Mouse (Mus musculus) midbrain, embryonic 12.5 days (tissue): Measurements from ENCODE around the gene Olfr885. TPM values are rescaled to one million over a fixed set of nuclear protein-coding genes. Genes with fewer than 3 reads are reported as not detected.

Experiments
- ATAC-seq: fragments of 200-750 bp; cut with Nextera tagmentation; 2 replicates; pipeline ENCODE4 v1.8.0; 2017; ENCODE audit warnings: low read depth, moderate TSS enrichment, moderate library complexity; ENCODE audit not compliant: low FRiP score
- H3K27ac ChIP-seq: fragments of 300-500 bp; sonication (generic); replicated peaks from 2 replicates; pipeline ENCODE4 v1.5.1; 2016; ENCODE audit warnings: mild to moderate bottlenecking
- H3K27me3 ChIP-seq: fragments of 300-500 bp; sonication (generic); 2 replicates; pipeline ENCODE4 v1.6.1; 2016; ENCODE audit warnings: mild to moderate bottlenecking
- H3K36me3 ChIP-seq: fragments of 300-500 bp; sonication (generic); 2 replicates; pipeline ENCODE4 v1.6.1; 2016
- H3K4me1 ChIP-seq: fragments of 300-500 bp; sonication (generic); 2 replicates; pipeline ENCODE4 v1.6.1; 2016
- H3K4me2 ChIP-seq: fragments of 300-500 bp; sonication (generic); replicated peaks from 2 replicates; pipeline ENCODE4 v1.6.1; 2016; ENCODE audit warnings: mild to moderate bottlenecking, moderate library complexity
- H3K4me3 ChIP-seq: fragments of 300-500 bp; sonication (generic); 2 replicates; pipeline ENCODE4 v1.5.1; 2016; ENCODE audit warnings: mild to moderate bottlenecking
- H3K9ac ChIP-seq: fragments of 300-500 bp; sonication (generic); replicated peaks from 2 replicates; pipeline ENCODE4 v1.6.1; 2016; ENCODE audit warnings: mild to moderate bottlenecking, moderate library complexity
- H3K9me3 ChIP-seq: fragments of 300-500 bp; sonication (generic); 2 replicates; pipeline ENCODE4 v1.6.1; 2016; ENCODE audit warnings: mild to moderate bottlenecking
- whole genome bisulfite sequencing: fragments of 180-500 bp; shearing (Covaris S2); methylation state at CpG from one replicate; pipeline ENCODE4 v1.1.7; 2016; 5-methylcytosine and 5-hydroxymethylcytosine counted together
- polyA plus RNA-seq: library from polyadenylated mRNA; unstranded; fragments of >200 nt; fragmentation: Nextera tagmentation; extraction: Ambion mirVana; gene quantifications from 2 replicates; pipeline ENCODE4 v1.2.1, GENCODE M21; 2016

Gene Olfr885
- polyA plus RNA-seq: not detected in 2 replicates

- no peak for ATAC-seq
- H3K4me3 ChIP-seq: no peak within 1 kb of the TSS
- H3K27me3 ChIP-seq: no peaks in the 10 kb centered on the region
- no peak within 1 kb of the TSS for H3K4me2 ChIP-seq
- H3K4me1 ChIP-seq: no peaks in the 10 kb centered on the region
- no peaks in the 10 kb centered on the region for H3K9me3 ChIP-seq
- no peaks in the 10 kb centered on the region for H3K36me3 ChIP-seq
- no peak within 1 kb of the TSS for H3K27ac ChIP-seq
- 93% methylated on average over 3 of the region's 3 CpGs for WGBS
- H3K9ac ChIP-seq: no peak within 1 kb of the TSS
These were observed at the start of gene Olfr885 for GRCm38 (mm10) chr9:38061022-38061421. Gene Olfr885 (plus strand): TSS chr9:38061322.

- ATAC-seq: no peak
- no peaks in the 10 kb centered on the region for H3K36me3 ChIP-seq
- H3K4me3 ChIP-seq: no peak within 1 kb of the TSS
- H3K9ac ChIP-seq: no peak within 1 kb of the TSS
- H3K27ac ChIP-seq: no peak within 1 kb of the TSS
- no peaks in the 10 kb centered on the region for H3K9me3 ChIP-seq
- 70% methylated on average over 1 of the region's 1 CpGs for WGBS
- no peaks in the 10 kb centered on the region for H3K27me3 ChIP-seq
- H3K4me2 ChIP-seq: no peak within 1 kb of the TSS
- H3K4me1 ChIP-seq: no peaks in the 10 kb centered on the region
These were observed 35.6 kb upstream of the Olfr885 start, which contains the start of gene Olfr883 for GRCm38 (mm10) chr9:38025508-38025907. Gene Olfr883 (plus strand): TSS chr9:38025808.

GRCm38 (mm10) chr9:38046255-38046654 is 14.9 kb upstream of the Olfr885 start, which contains the start of gene Olfr884:
Gene Olfr884 (plus strand): TSS chr9:38046555.
- Histone ChIP-seq H3K36me3 (no peaks in the 10 kb centered on the region), H3K27ac (no peak within 1 kb of the TSS), H3K4me3 (no peak within 1 kb of the TSS), H3K4me2 (no peak within 1 kb of the TSS), H3K27me3 (no peaks in the 10 kb centered on the region), H3K9ac (no peak within 1 kb of the TSS), H3K9me3 (no peaks in the 10 kb centered on the region), H3K4me1 (no peaks in the 10 kb centered on the region)
- no peak for ATAC-seq
- WGBS: 74% methylated on average over 1 of the region's 1 CpGs

GRCm38 (mm10) chr9:38083772-38084171 is 22.6 kb downstream of the Olfr885 start, which contains the start of gene Olfr887:
Gene Olfr887 (plus strand): TSS chr9:38084072.
- no peak within 1 kb of the TSS for H3K27ac ChIP-seq

GRCm38 (mm10) chr9:38107828-38108227 is 46.7 kb downstream of the Olfr885 start, which contains the start of gene Olfr888:
Gene Olfr888 (plus strand): TSS chr9:38108128.
- Histone ChIP-seq H3K27me3 (no peaks in the 10 kb centered on the region), H3K9me3 (no peaks in the 10 kb centered on the region), H3K4me1 (no peaks in the 10 kb centered on the region), H3K4me2 (no peak within 1 kb of the TSS), H3K4me3 (no peak within 1 kb of the TSS), H3K27ac (no peak within 1 kb of the TSS), H3K9ac (no peak within 1 kb of the TSS), H3K36me3 (no peaks in the 10 kb centered on the region)
- no peak for ATAC-seq
- WGBS: 74% methylated on average over 1 of the region's 1 CpGs

More at GRCm38 (mm10) chr9:38083772-38084171, 22.6 kb downstream of the Olfr885 start, which contains the start of gene Olfr887:
- no peaks in the 10 kb centered on the region for H3K4me1 ChIP-seq
- no peaks in the 10 kb centered on the region for H3K9me3 ChIP-seq
- no peaks in the 10 kb centered on the region for H3K27me3 ChIP-seq
- 94% methylated on average over 1 of the region's 1 CpGs for WGBS
- no peak within 1 kb of the TSS for H3K4me3 ChIP-seq
- no peak for ATAC-seq
- H3K4me2 ChIP-seq: no peak within 1 kb of the TSS
- no peaks in the 10 kb centered on the region for H3K36me3 ChIP-seq
- H3K9ac ChIP-seq: no peak within 1 kb of the TSS

Other genes with a start within 250 kb of the Olfr885 start
- gene Olfr877, start 207.1 kb upstream of the Olfr885 start, polyA plus RNA-seq: not detected in 2 replicates
- gene Olfr145, start 164.6 kb upstream of the Olfr885 start, polyA plus RNA-seq: not detected in 2 replicates
- gene Olfr878, start 143.5 kb upstream of the Olfr885 start, polyA plus RNA-seq: not detected in 2 replicates
- gene Olfr881, start 69.5 kb upstream of the Olfr885 start, polyA plus RNA-seq: not detected in 2 replicates
- not detected in 2 replicates for gene Olfr883, start 35.5 kb upstream of the Olfr885 start, polyA plus RNA-seq
- gene Olfr884, start 14.8 kb upstream of the Olfr885 start, polyA plus RNA-seq: not detected in 2 replicates
- not detected in 2 replicates for gene Olfr887, start 22.8 kb downstream of the Olfr885 start, polyA plus RNA-seq
- not detected in 2 replicates for gene Olfr888, start 46.8 kb downstream of the Olfr885 start, polyA plus RNA-seq
- 0.08 TPM in 2 replicates for gene Olfr889, start 53.9 kb downstream of the Olfr885 start, polyA plus RNA-seq
- gene Olfr890, start 81.2 kb downstream of the Olfr885 start, polyA plus RNA-seq: not detected in 2 replicates
- gene Olfr891, start 119.5 kb downstream of the Olfr885 start, polyA plus RNA-seq: not detected in 2 replicates
- gene Olfr893, start 147.0 kb downstream of the Olfr885 start, polyA plus RNA-seq: not detected in 2 replicates
- gene Olfr894, start 156.7 kb downstream of the Olfr885 start, polyA plus RNA-seq: not detected in 2 replicates
- not detected in 2 replicates for gene Olfr143, start 191.5 kb downstream of the Olfr885 start, polyA plus RNA-seq
- gene Olfr895, start 206.5 kb downstream of the Olfr885 start, polyA plus RNA-seq: not detected in 2 replicates
- not detected in 2 replicates for gene Olfr896-ps1, start 229.8 kb downstream of the Olfr885 start, polyA plus RNA-seq